Mouse (Mus musculus): ENCODE results near the gene Anp32b.
A peak's percentile ranks its signal among the peaks of the same experiment; 100 is the strongest.

Gene Anp32b

GRCm38 (mm10) chr4:46506801-46507610 is 56.3 kb downstream of the Anp32b start:
- peak; percentile 96 for DNase-seq

- DNase-seq = peak; percentile 75
Observed at GRCm38 (mm10) chr4:46507736-46508460, 57.2 kb downstream of the Anp32b start.

- DNase-seq = no peak
Observed at GRCm38 (mm10) chr4:46520491-46520890, 69.8 kb downstream of the Anp32b start.

- no peak for DNase-seq
Observed at GRCm38 (mm10) chr4:46521457-46521856, 70.8 kb downstream of the Anp32b start.

All from right cerebral cortex, adult 18-20 months (tissue).